Mouse (Mus musculus) adrenal gland, adult 2 months (tissue): ENCODE data around the gene Zgrf1. TPM values are rescaled to one million over a fixed set of nuclear protein-coding genes. Genes with fewer than 3 reads are reported as not detected.

Experiments used
- DNase-seq: peaks from one replicate; pipeline ENCODE4 v3.0.0; 2021
- long read RNA-seq: library from polyadenylated mRNA; stranded (forward); transcript quantifications from one replicate; pipeline ENCODE4 v2.0.0, GENCODE M21; 2021
- polyA plus RNA-seq: library from polyadenylated mRNA; depleted of rRNA; stranded (reverse); fragments of >200 nt; gene quantifications from 2 replicates; pipeline ENCODE4 v1.2.3, GENCODE M21; 2012; rRNA removed
- total RNA-seq, 2 experiments: library from RNA; stranded (reverse); gene quantifications; 2 replicates each; pipeline ENCODE4 v1.2.3; 2021

The Zgrf1 gene
- total RNA-seq (1 to 10 TPM in 1 of 2 experiments, under 1 TPM in 1; 0.98 to 1.1 TPM), polyA plus RNA-seq (0.10 and 0.18 TPM in 2 replicates)
- long read RNA-seq, partial matches to known transcripts: 0 of 1 reads
- long read RNA-seq, other reads (novel, unspliced or antisense): 1 of 1 reads

DNA sequence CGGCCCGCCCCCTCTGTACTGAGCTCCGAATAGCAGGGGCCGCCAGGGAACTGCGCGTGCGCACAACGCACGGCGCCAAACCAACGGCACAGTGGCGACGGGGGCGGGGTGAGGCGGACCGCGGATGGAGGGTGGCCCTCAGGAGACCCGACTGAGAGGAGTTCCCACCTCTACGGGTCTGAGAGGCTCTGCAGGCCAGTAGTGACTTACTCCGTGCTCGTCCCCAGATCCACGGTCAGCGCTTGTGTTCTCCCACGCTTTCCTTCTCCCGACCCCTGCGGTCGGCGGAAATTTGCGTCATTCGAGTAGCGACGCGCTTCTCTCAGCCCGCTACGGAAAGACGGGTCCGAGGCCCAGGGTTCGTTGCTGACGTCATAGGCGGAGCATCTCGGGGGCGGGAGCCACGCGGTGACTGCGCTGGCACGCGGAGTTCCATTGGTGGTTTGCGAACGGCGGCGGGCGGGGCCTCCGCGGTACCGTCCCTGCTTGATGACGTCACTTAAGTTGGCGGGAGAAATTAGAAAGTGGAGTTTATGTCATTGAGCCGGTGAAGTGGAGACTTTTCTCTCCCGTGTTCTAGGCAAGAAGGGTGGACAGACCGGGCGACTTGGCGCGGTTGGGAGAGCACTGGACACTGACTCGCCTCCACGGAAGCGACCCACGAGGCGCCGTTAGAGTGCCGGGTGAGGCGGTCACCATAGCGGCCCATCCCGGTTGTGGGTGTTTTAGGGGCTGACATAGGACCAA, at the start of gene Zgrf1, which contains the start of gene Larp7:
Zgrf1 (plus strand) TSS at position 517 of the 747 bp plus-strand sequence.
Larp7 (minus strand) TSS at position 377 of the 747 bp plus-strand sequence.
- DNase-seq: peak; percentile 99

GRCm38 (mm10) chr3:127507878-127508783, 45.2 kb upstream of the Zgrf1 start:
- DNase-seq: no peak

GRCm38 (mm10) chr3:127511786-127512746, 41.2 kb upstream of the Zgrf1 start:
- peak; percentile 63 for DNase-seq

- DNase-seq: peak; percentile 76
Measured at GRCm38 (mm10) chr3:127512794-127513335, 40.4 kb upstream of the Zgrf1 start.

GRCm38 (mm10) chr3:127513699-127514098, 39.6 kb upstream of the Zgrf1 start:
- DNase-seq: no peak

- DNase-seq: no peak
Measured at GRCm38 (mm10) chr3:127515251-127515650, 38.0 kb upstream of the Zgrf1 start.

GRCm38 (mm10) chr3:127520300-127520699, 33.0 kb upstream of the Zgrf1 start:
- DNase-seq: peak; percentile 33

DNA sequence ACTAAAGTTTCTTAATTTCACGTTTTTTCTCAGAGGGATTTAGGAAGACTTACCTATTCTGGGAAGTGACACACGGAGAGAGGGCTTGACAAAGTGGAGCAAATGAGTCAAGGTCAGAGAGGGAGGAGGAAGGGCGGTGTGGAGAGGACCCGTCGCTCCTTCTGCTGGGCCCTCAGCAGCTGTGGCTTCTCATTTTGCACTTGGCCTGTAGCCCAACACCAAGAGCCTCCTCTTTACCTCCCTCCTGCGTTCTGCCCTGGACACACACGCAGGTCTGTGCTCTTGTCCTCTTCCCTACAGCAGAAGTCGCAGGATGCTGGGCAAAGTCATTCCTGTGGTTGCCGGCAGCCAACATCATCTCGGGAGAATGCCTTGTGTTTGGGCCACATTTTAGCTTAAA, 32.1 kb upstream of the Zgrf1 start:
- no peak for DNase-seq

DNA sequence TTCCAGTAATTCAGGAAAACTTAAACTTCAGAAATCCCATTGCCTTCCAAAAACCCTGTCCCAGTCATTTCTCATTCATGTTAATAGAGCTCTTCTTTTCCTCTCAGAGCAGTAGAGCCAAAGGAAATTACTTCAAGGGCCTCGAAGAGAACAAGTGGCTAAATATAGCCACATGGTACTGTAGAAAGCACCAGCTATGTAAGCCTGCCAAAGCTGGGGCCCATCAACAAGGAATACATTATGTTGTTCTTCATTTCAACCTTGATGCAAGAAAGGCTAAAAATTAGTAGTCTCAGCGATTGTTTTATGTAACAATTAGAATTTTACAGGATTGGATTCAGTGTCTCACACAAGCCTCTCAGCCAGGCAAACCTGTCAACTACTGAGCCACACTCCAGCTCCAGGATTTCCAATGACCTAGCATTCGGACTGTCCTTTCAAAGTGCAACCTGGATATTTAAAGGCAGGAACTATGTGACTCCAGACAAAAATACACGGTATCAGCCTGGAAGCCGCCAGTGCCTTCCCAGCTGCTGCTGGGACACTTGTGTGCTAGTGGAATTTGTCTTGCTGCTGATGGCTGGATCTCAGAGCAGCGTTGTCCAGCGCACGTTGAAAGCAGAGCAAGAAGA, 28.0 kb upstream of the Zgrf1 start:
- no peak for DNase-seq

GRCm38 (mm10) chr3:127527465-127528034, 25.7 kb upstream of the Zgrf1 start:
- DNase-seq: peak; percentile 49

DNA sequence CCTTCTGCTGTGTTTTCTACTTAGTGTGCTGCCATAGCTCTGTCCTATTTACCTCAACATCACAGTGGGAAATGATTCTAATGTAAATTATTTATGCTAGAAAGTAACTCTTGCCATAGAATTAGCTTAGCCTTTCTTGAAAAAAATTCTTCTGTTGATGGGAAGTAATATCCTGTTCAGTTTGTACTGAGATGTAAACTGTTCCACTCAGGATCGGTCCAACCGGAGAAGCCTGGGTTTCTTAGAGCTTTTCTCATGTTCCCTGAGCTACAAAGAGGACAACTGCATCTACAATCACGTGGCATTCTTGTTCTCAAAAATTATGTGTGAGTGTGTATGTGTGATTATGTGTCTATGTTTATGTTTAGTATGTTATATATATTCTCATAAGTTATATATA, 24.1 kb upstream of the Zgrf1 start:
- DNase-seq: no peak

DNA sequence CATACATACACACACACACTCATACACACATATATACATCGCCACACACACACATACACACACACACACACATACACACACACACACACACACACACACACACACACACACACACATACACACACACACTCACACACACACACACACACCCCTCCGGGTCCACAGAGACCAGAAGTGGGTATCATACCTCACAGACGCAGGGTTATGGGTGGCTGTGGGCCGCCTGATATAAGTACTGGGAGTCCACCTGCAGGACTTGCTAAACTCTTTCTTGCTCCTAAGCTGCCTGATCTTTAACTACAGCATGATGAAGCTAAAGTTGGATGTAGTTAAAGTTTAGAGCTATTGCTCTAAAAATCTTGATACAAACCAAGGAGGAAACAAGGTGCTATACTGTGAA, 23.5 kb upstream of the Zgrf1 start:
- no peak for DNase-seq

- DNase-seq: no peak
Measured at GRCm38 (mm10) chr3:127530293-127530692, 23.0 kb upstream of the Zgrf1 start.

DNA sequence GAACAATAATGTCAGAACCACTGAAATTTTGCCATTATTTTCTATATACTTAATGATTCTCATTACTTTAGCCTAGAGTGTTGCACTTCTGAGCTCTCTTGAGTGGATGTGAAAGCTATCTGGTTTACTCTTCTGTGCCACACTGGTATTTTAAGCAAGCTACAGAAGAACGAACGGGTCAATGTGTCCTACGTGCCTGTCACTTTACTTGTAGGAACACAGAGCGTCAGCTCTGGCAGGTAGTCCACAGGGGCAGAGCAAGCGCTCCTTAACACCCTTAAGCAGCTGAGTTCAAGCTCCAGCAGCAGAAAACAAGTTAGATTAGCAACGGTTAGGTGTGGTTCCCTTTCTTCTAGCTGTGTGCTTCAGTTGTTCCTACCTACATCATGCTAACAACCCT, 14.1 kb upstream of the Zgrf1 start:
- DNase-seq: no peak

- no peak for DNase-seq
Measured at GRCm38 (mm10) chr3:127543976-127544375, 9.3 kb upstream of the Zgrf1 start.

- DNase-seq: no peak
Measured at GRCm38 (mm10) chr3:127544610-127545121, 8.6 kb upstream of the Zgrf1 start.

DNA sequence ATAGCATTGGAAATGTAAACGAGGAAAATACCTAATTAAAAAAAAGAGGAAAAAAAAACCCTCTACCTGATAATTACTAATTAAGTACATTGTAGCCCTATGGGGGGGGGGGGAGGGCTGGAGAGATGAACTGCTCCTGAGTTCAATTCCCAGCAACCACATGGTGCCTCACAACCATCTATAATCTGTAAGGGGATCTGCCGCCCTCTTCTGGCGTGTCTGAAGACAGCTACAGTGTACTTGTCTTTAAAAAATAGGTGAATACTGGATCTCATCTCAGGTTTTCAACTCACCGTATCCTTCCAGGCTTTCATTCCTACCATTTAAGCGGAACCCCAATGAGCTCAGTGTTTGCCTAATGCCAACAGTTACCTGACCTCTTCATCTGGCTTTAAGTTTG, 5.4 kb upstream of the Zgrf1 start:
- peak; percentile 34 for DNase-seq

DNA sequence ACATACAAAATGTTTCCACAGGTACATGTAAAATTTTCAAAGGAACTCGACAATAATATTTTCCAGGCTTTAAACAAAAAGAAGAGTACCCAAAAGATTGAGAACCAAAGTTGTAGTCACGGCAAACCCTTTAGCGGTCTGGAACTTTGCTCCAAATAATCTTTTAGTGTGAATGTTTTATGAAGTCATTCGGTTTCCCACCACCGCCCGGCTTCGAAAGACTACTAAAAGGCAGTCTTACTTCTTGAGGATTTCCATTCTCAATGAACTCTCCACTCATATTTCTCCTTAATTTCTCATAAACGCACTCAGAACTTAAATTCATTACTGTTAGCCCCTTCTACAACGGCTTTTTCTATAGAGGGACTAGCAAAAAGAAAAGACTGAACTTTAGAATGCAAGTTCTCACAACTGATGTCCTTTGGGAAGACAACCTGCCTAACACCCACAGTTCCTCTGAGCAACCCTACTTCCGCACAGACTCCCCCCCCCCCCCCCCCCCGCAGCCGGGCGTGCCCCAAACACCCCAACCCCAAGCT, 786 bp upstream of the Zgrf1 start:
- DNase-seq: no peak

DNA sequence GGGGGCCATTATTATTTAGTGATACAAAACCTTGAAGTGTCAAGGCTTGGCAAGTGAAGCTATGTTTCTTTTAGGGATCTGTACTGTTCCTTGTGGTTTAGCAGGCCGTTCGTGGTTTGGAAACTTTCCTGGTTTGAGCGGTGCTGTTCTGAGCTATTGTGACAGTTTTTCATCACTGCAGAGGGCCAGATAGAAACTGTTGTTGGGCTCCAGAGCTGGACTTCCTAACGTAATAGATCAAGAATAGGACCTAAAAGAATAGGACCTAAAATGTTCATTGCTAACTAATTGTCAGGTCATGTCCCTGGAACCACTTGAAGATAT, 393 bp downstream of the Zgrf1 start:
- no peak for DNase-seq

GRCm38 (mm10) chr3:127554723-127555122, 1.4 kb downstream of the Zgrf1 start:
- DNase-seq: no peak
